Mouse (Mus musculus): ENCODE data around the gene Mrgpra2a. TPM values are rescaled to one million over a fixed set of nuclear protein-coding genes. Genes with fewer than 3 reads are reported as not detected.

The Mrgpra2a gene
- polyA plus RNA-seq (2012; rRNA removed): 0.16 and 0.24 TPM in 2 replicates

GRCm38 (mm10) chr7:47452015-47452414 lies at the start of gene Mrgpra2a:
Gene Mrgpra2a, minus strand, starts transcription at chr7:47452139.

Other genes with a start within 250 kb of the Mrgpra2a start
- not detected in 2 replicates for gene Mrgpra6, start 247.2 kb downstream of the Mrgpra2a start, polyA plus RNA-seq (2012; rRNA removed)
- not detected in 2 replicates for gene Mrgpra9, start 199.3 kb downstream of the Mrgpra2a start, polyA plus RNA-seq (2012; rRNA removed)
- gene Mrgpra1, start 97.9 kb downstream of the Mrgpra2a start, polyA plus RNA-seq (2012; rRNA removed): not detected in 2 replicates
- gene Mrgpra2b, start 76.7 kb upstream of the Mrgpra2a start, polyA plus RNA-seq (2012; rRNA removed): 0.46 and 0.59 TPM in 2 replicates
- gene Mrgpra3, start 149.2 kb upstream of the Mrgpra2a start, polyA plus RNA-seq (2012; rRNA removed): not detected in 2 replicates

Data from liver, embryonic 14 days (tissue).